Mouse (Mus musculus) stomach, postnatal 0 days (tissue): ENCODE data around the gene Slc28a3. TPM values are rescaled to one million over a fixed set of nuclear protein-coding genes. Genes with fewer than 3 reads are reported as not detected.

Experiments
- ATAC-seq: fragments of 200-750 bp; cut with Nextera tagmentation; 2 replicates; pipeline ENCODE4 v1.8.0; 2017; ENCODE audit not compliant: low FRiP score, low TSS enrichment
- DNase-seq: peaks from one replicate; pipeline ENCODE4 v3.0.0-alpha.2; 2016; ENCODE audit warnings: low spot score
- H3K27ac ChIP-seq: fragments of 300-500 bp; sonication (generic); replicated peaks from 2 replicates; pipeline ENCODE4 v1.5.1; 2014; ENCODE audit warnings: mild to moderate bottlenecking, control low read depth
- H3K27me3 ChIP-seq: fragments of 300-500 bp; sonication (generic); 2 replicates; pipeline ENCODE4 v1.6.1; 2014; ENCODE audit warnings: low read length; ENCODE audit not compliant: control insufficient read depth, insufficient read depth
- H3K36me3 ChIP-seq: fragments of 300-500 bp; sonication (generic); 2 replicates; pipeline ENCODE4 v1.6.1; 2014; ENCODE audit warnings: low read length, mixed read lengths; ENCODE audit not compliant: control insufficient read depth, insufficient read depth
- H3K4me1 ChIP-seq: fragments of 300-500 bp; sonication (generic); replicated peaks from 2 replicates; pipeline ENCODE4 v1.6.1; 2014; ENCODE audit warnings: antibody characterized with exemption; ENCODE audit not compliant: control insufficient read depth, insufficient read depth
- H3K4me2 ChIP-seq: fragments of 300-500 bp; sonication (generic); replicated peaks from 2 replicates; pipeline ENCODE4 v1.6.1; 2014; ENCODE audit warnings: low read depth, mild to moderate bottlenecking, control low read depth, moderate library complexity
- H3K4me3 ChIP-seq: fragments of 300-500 bp; sonication (generic); 2 replicates; pipeline ENCODE4 v1.5.1; 2014; ENCODE audit warnings: low read depth, low read length, control low read depth
- H3K9ac ChIP-seq: fragments of 300-500 bp; sonication (generic); 2 replicates; pipeline ENCODE4 v1.6.1; 2014; ENCODE audit warnings: mild to moderate bottlenecking, low read length, control low read depth, mixed read lengths
- H3K9me3 ChIP-seq: fragments of 300-500 bp; sonication (generic); 2 replicates; pipeline ENCODE4 v1.6.1; 2016; ENCODE audit warnings: low read length; ENCODE audit not compliant: control insufficient read depth
- CTCF ChIP-seq: IDR thresholded peaks from 2 replicates; pipeline ENCODE4 v1.5.1; 2016; ENCODE audit warnings: antibody characterized with exemption, low read depth, mild to moderate bottlenecking, moderate library complexity
- EP300 ChIP-seq: optimal IDR thresholded peaks from 2 replicates; pipeline ENCODE3; 2016; ENCODE audit warnings: antibody characterized with exemption
- WGBS: fragments of 180-500 bp; shearing (Covaris S2); extraction: QIAGEN DNeasy Blood & Tissue Kit; methylation state at CpG from one replicate; pipeline ENCODE4 v1.1.7; 2014; 5-methylcytosine and 5-hydroxymethylcytosine counted together
- polyA plus RNA-seq: library from polyadenylated mRNA; unstranded; fragments of >200 nt; fragmentation: Nextera tagmentation; extraction: Ambion mirVana; gene quantifications from 2 replicates; pipeline ENCODE4 v1.2.1, GENCODE M21; 2015

The Slc28a3 gene
- polyA plus RNA-seq, 1 experiment from 2014 or later, result 6.9 TPM

GRCm38 (mm10) chr13:58589517-58589858 lies 21.2 kb downstream of the Slc28a3 start:
- H3K4me2 ChIP-seq, result peak overlapping the region; percentile 19; the same call in 1 of the 2 replicates
- ATAC-seq, result peak; percentile 42; the same call in 1 of the 2 replicates
- WGBS, result 1% methylated on average over 9 of the region's 9 CpGs
- H3K9ac ChIP-seq, result no peak overlapping the region
- peak overlapping the region; percentile 17; the same call in 1 of the 2 replicates for H3K4me3 ChIP-seq
- DNase-seq, result peak; percentile 75
- H3K36me3 ChIP-seq, result no peaks in the 10 kb centered on the region
- no peaks in the 10 kb centered on the region for H3K27me3 ChIP-seq
- TF ChIP-seq CTCF, result peak; percentile 90
- TF ChIP-seq EP300, result no peak
- no peak overlapping the region for H3K27ac ChIP-seq
- no peaks in the 10 kb centered on the region for H3K4me1 ChIP-seq
- H3K9me3 ChIP-seq, result no peaks in the 10 kb centered on the region

- Histone ChIP-seq H3K36me3 (no peaks in the 10 kb centered on the region), H3K27me3 (no peaks in the 10 kb centered on the region), H3K9me3 (no peaks in the 10 kb centered on the region), H3K27ac (no peak overlapping the region), H3K4me2 (peak overlapping the region; percentile 19; the same call in 1 of the 2 replicates), H3K4me3 (peak overlapping the region; percentile 17; the same call in 1 of the 2 replicates), H3K4me1 (no peaks in the 10 kb centered on the region), H3K9ac (no peak overlapping the region)
- no peak for TF ChIP-seq CTCF
- TF ChIP-seq EP300, result no peak
- WGBS, result 60% methylated on average over 15 of the region's 15 CpGs
- ATAC-seq (no peak), DNase-seq (no peak)
Measured at GRCm38 (mm10) chr13:58588655-58589516, 21.8 kb downstream of the Slc28a3 start.

GRCm38 (mm10) chr13:58587962-58588361 lies 22.7 kb downstream of the Slc28a3 start:
- H3K4me1 ChIP-seq, result no peaks in the 10 kb centered on the region
- no peak overlapping the region; the same call in 1 of the 2 replicates for H3K27ac ChIP-seq
- H3K27me3 ChIP-seq, result no peaks in the 10 kb centered on the region
- H3K4me2 ChIP-seq, result no peak overlapping the region
- no peak overlapping the region for H3K4me3 ChIP-seq
- TF ChIP-seq EP300 (no peak), CTCF (no peak)
- 64% methylated on average over 7 of the region's 7 CpGs for WGBS
- DNase-seq (peak; percentile 48), ATAC-seq (peak; percentile 73; the same call in 1 of the 2 replicates)
- H3K36me3 ChIP-seq, result no peaks in the 10 kb centered on the region
- H3K9me3 ChIP-seq, result no peaks in the 10 kb centered on the region
- no peak overlapping the region for H3K9ac ChIP-seq

- DNase-seq, result no peak
- Histone ChIP-seq H3K27me3 (no peaks in the 10 kb centered on the region), H3K4me3 (no peak overlapping the region), H3K9ac (no peak overlapping the region), H3K9me3 (no peaks in the 10 kb centered on the region), H3K36me3 (no peaks in the 10 kb centered on the region), H3K4me2 (no peak overlapping the region), H3K4me1 (no peaks in the 10 kb centered on the region), H3K27ac (no peak overlapping the region)
- TF ChIP-seq CTCF, result no peak
- no peak for TF ChIP-seq EP300
- no peak for ATAC-seq
- 84% methylated on average over 9 of the region's 9 CpGs for WGBS
Measured at GRCm38 (mm10) chr13:58566181-58566580, 44.5 kb downstream of the Slc28a3 start.

GRCm38 (mm10) chr13:58560497-58561138 lies 50.1 kb downstream of the Slc28a3 start:
- no peak overlapping the region for H3K9ac ChIP-seq
- no peaks in the 10 kb centered on the region for H3K9me3 ChIP-seq
- no peak for TF ChIP-seq CTCF
- TF ChIP-seq EP300, result no peak
- no peak overlapping the region for H3K4me2 ChIP-seq
- 62% methylated on average over 15 of the region's 15 CpGs for WGBS
- no peak overlapping the region for H3K27ac ChIP-seq
- no peaks in the 10 kb centered on the region for H3K4me1 ChIP-seq
- DNase-seq (no peak), ATAC-seq (no peak)
- no peak overlapping the region for H3K4me3 ChIP-seq
- no peaks in the 10 kb centered on the region for H3K27me3 ChIP-seq
- no peaks in the 10 kb centered on the region for H3K36me3 ChIP-seq

- Histone ChIP-seq H3K4me3 (no peak overlapping the region), H3K4me2 (no peak overlapping the region), H3K27ac (no peak overlapping the region), H3K9me3 (no peaks in the 10 kb centered on the region), H3K4me1 (no peaks in the 10 kb centered on the region), H3K9ac (no peak overlapping the region), H3K36me3 (no peaks in the 10 kb centered on the region), H3K27me3 (no peaks in the 10 kb centered on the region)
- ATAC-seq (no peak), DNase-seq (no peak)
- TF ChIP-seq EP300 (no peak), CTCF (no peak)
- 77% methylated on average over 12 of the region's 12 CpGs for WGBS
Measured at GRCm38 (mm10) chr13:58558216-58558615, 52.5 kb downstream of the Slc28a3 start.
